Mouse (Mus musculus): ENCODE measurements around the gene Depdc1b. TPM values are rescaled to one million over a fixed set of nuclear protein-coding genes. Genes with fewer than 3 reads are reported as not detected.

Depdc1b gene
- 5.4 and 5.8 TPM in 2 replicates for polyA plus RNA-seq (2015; fragmentation: Nextera tagmentation; extraction: Ambion mirVana)

- H3K9ac ChIP-seq (replicated peaks; ENCODE audit: low read depth, low read length), result peak within 1 kb of the TSS; percentile 75
- H3K36me3 ChIP-seq (ENCODE audit: control insufficient read depth, insufficient read depth), result no peaks in the 10 kb centered on the region
- peak; percentile 99 for ATAC-seq
- H3K4me1 ChIP-seq (replicated peaks; ENCODE audit: control insufficient read depth, insufficient read depth, low read length), result peaks cover 13% of the 10 kb centered on the region
- H3K27ac ChIP-seq (ENCODE audit: low read length), result 0 out of 2 replicates have a peak within 1 kb of the TSS, but pooled peaks have one; percentile 38
- H3K27me3 ChIP-seq (replicated peaks; ENCODE audit: control insufficient read depth, insufficient read depth, low read length), result no peaks in the 10 kb centered on the region
- no peaks in the 10 kb centered on the region for H3K9me3 ChIP-seq (ENCODE audit: control insufficient read depth, low read length)
- peak within 1 kb of the TSS; percentile 94 for H3K4me2 ChIP-seq (ENCODE audit: low read length)
- WGBS, result under 1% methylated on average over 48 of the region's 48 CpGs
- peak within 1 kb of the TSS; percentile 90 for H3K4me3 ChIP-seq (replicated peaks; ENCODE audit: low read length)
These were observed at the start of gene Depdc1b for GRCm38 (mm10) chr13:108315702-108316486. Gene Depdc1b, plus strand, starts transcription at chr13:108316332.

- whole genome bisulfite sequencing, result 91% methylated on average over 9 of the region's 9 CpGs
- no peak overlapping the region for H3K27ac ChIP-seq (ENCODE audit: low read length)
- H3K4me2 ChIP-seq (ENCODE audit: low read length), result no peak overlapping the region
- no peaks in the 10 kb centered on the region for H3K36me3 ChIP-seq (ENCODE audit: control insufficient read depth, insufficient read depth)
- ATAC-seq, result no peak
- no peak overlapping the region for H3K4me3 ChIP-seq (replicated peaks; ENCODE audit: low read length)
- H3K27me3 ChIP-seq (replicated peaks; ENCODE audit: control insufficient read depth, insufficient read depth, low read length), result no peaks in the 10 kb centered on the region; the same call in 1 of the 2 replicates
- no peaks in the 10 kb centered on the region for H3K4me1 ChIP-seq (replicated peaks; ENCODE audit: control insufficient read depth, insufficient read depth, low read length)
- no peaks in the 10 kb centered on the region for H3K9me3 ChIP-seq (ENCODE audit: control insufficient read depth, low read length)
- no peak overlapping the region for H3K9ac ChIP-seq (replicated peaks; ENCODE audit: low read depth, low read length)
These were observed 48.1 kb upstream of the Depdc1b start for GRCm38 (mm10) chr13:108267841-108268634.

- no peak for ATAC-seq
- no peak overlapping the region for H3K4me3 ChIP-seq (replicated peaks; ENCODE audit: low read length)
These were observed 44.5 kb upstream of the Depdc1b start for GRCm38 (mm10) chr13:108271458-108272148.

GRCm38 (mm10) chr13:108272332-108272731 lies 43.8 kb upstream of the Depdc1b start:
- Histone ChIP-seq H3K27ac (ENCODE audit: low read length) (no peak overlapping the region), H3K9me3 (ENCODE audit: control insufficient read depth, low read length) (no peaks in the 10 kb centered on the region), H3K9ac (replicated peaks; ENCODE audit: low read depth, low read length) (no peak overlapping the region), H3K36me3 (ENCODE audit: control insufficient read depth, insufficient read depth) (no peaks in the 10 kb centered on the region), H3K27me3 (replicated peaks; ENCODE audit: control insufficient read depth, insufficient read depth, low read length) (no peaks in the 10 kb centered on the region; the same call in 1 of the 2 replicates), H3K4me2 (ENCODE audit: low read length) (no peak overlapping the region), H3K4me3 (replicated peaks; ENCODE audit: low read length) (no peak overlapping the region), H3K4me1 (replicated peaks; ENCODE audit: control insufficient read depth, insufficient read depth, low read length) (no peaks in the 10 kb centered on the region; the same call in 1 of the 2 replicates)
- no peak for ATAC-seq
- 84% methylated on average over 8 of the region's 8 CpGs for WGBS

More at GRCm38 (mm10) chr13:108271458-108272148, 44.5 kb upstream of the Depdc1b start:
- WGBS, result 78% methylated on average over 7 of the region's 7 CpGs
- no peak overlapping the region for H3K4me2 ChIP-seq (ENCODE audit: low read length)
- H3K9me3 ChIP-seq (ENCODE audit: control insufficient read depth, low read length), result no peaks in the 10 kb centered on the region
- no peak overlapping the region for H3K9ac ChIP-seq (replicated peaks; ENCODE audit: low read depth, low read length)
- H3K4me1 ChIP-seq (replicated peaks; ENCODE audit: control insufficient read depth, insufficient read depth, low read length), result no peaks in the 10 kb centered on the region; the same call in 1 of the 2 replicates
- no peaks in the 10 kb centered on the region for H3K36me3 ChIP-seq (ENCODE audit: control insufficient read depth, insufficient read depth)
- no peak overlapping the region for H3K27ac ChIP-seq (ENCODE audit: low read length)
- H3K27me3 ChIP-seq (replicated peaks; ENCODE audit: control insufficient read depth, insufficient read depth, low read length), result no peaks in the 10 kb centered on the region; the same call in 1 of the 2 replicates

- Histone ChIP-seq H3K36me3 (ENCODE audit: control insufficient read depth, insufficient read depth) (no peaks in the 10 kb centered on the region), H3K9ac (replicated peaks; ENCODE audit: low read depth, low read length) (no peak overlapping the region), H3K27ac (ENCODE audit: low read length) (no peak overlapping the region), H3K4me3 (replicated peaks; ENCODE audit: low read length) (no peak overlapping the region), H3K27me3 (replicated peaks; ENCODE audit: control insufficient read depth, insufficient read depth, low read length) (no peaks in the 10 kb centered on the region; the same call in 1 of the 2 replicates), H3K9me3 (ENCODE audit: control insufficient read depth, low read length) (no peaks in the 10 kb centered on the region), H3K4me1 (replicated peaks; ENCODE audit: control insufficient read depth, insufficient read depth, low read length) (no peaks in the 10 kb centered on the region; the same call in 1 of the 2 replicates), H3K4me2 (ENCODE audit: low read length) (no peak overlapping the region)
- 48% methylated on average over 15 of the region's 15 CpGs for WGBS
- peak; percentile 23; the same call in 1 of the 2 replicates for ATAC-seq
These were observed 43.1 kb upstream of the Depdc1b start for GRCm38 (mm10) chr13:108273034-108273433.

- WGBS, result 43% methylated on average over 5 of the region's 5 CpGs
- Histone ChIP-seq H3K4me3 (replicated peaks; ENCODE audit: low read length) (no peak overlapping the region), H3K4me1 (replicated peaks; ENCODE audit: control insufficient read depth, insufficient read depth, low read length) (no peaks in the 10 kb centered on the region; the same call in 1 of the 2 replicates), H3K4me2 (ENCODE audit: low read length) (no peak overlapping the region), H3K9ac (replicated peaks; ENCODE audit: low read depth, low read length) (no peak overlapping the region), H3K36me3 (ENCODE audit: control insufficient read depth, insufficient read depth) (no peaks in the 10 kb centered on the region), H3K27me3 (replicated peaks; ENCODE audit: control insufficient read depth, insufficient read depth, low read length) (no peaks in the 10 kb centered on the region; the same call in 1 of the 2 replicates), H3K9me3 (ENCODE audit: control insufficient read depth, low read length) (no peaks in the 10 kb centered on the region), H3K27ac (ENCODE audit: low read length) (no peak overlapping the region)
- peak; percentile 49 for ATAC-seq
These were observed 42.7 kb upstream of the Depdc1b start for GRCm38 (mm10) chr13:108273456-108273855.

- WGBS, result 67% methylated on average over 1 of the region's 1 CpGs
- ATAC-seq, result no peak
- Histone ChIP-seq H3K9ac (replicated peaks; ENCODE audit: low read depth, low read length) (no peak overlapping the region), H3K4me2 (ENCODE audit: low read length) (no peak overlapping the region), H3K4me3 (replicated peaks; ENCODE audit: low read length) (no peak overlapping the region), H3K36me3 (ENCODE audit: control insufficient read depth, insufficient read depth) (no peaks in the 10 kb centered on the region), H3K4me1 (replicated peaks; ENCODE audit: control insufficient read depth, insufficient read depth, low read length) (no peaks in the 10 kb centered on the region; the same call in 1 of the 2 replicates), H3K27ac (ENCODE audit: low read length) (no peak overlapping the region), H3K27me3 (replicated peaks; ENCODE audit: control insufficient read depth, insufficient read depth, low read length) (no peaks in the 10 kb centered on the region; the same call in 1 of the 2 replicates), H3K9me3 (ENCODE audit: control insufficient read depth, low read length) (no peaks in the 10 kb centered on the region)
These were observed 39.6 kb upstream of the Depdc1b start for GRCm38 (mm10) chr13:108276561-108276960.

- H3K27me3 ChIP-seq (replicated peaks; ENCODE audit: control insufficient read depth, insufficient read depth, low read length), result no peaks in the 10 kb centered on the region; the same call in 1 of the 2 replicates
- WGBS, result 66% methylated on average over 7 of the region's 7 CpGs
- H3K9me3 ChIP-seq (ENCODE audit: control insufficient read depth, low read length), result no peaks in the 10 kb centered on the region
- no peaks in the 10 kb centered on the region for H3K36me3 ChIP-seq (ENCODE audit: control insufficient read depth, insufficient read depth)
- ATAC-seq, result no peak
- H3K4me3 ChIP-seq (replicated peaks; ENCODE audit: low read length), result no peak overlapping the region
- no peaks in the 10 kb centered on the region; the same call in 1 of the 2 replicates for H3K4me1 ChIP-seq (replicated peaks; ENCODE audit: control insufficient read depth, insufficient read depth, low read length)
- H3K9ac ChIP-seq (replicated peaks; ENCODE audit: low read depth, low read length), result no peak overlapping the region
- H3K27ac ChIP-seq (ENCODE audit: low read length), result no peak overlapping the region
- no peak overlapping the region for H3K4me2 ChIP-seq (ENCODE audit: low read length)
These were observed 38.8 kb upstream of the Depdc1b start for GRCm38 (mm10) chr13:108277320-108277719.
